15 mouse cellular contexts compared by ENCODE assay signal in genomic region chr8:72291104-72291503, GRCm38 (mm10).
"Had no signal": no experiment of that assay in that cellular context is flagged by ENCODE, and none has a peak within 500 bp of the region (broad histone marks: within the 10 kb centered on the region; RNA-seq: fewer than 3 reads in every experiment).

No protein-coding gene starts in this region.

- DNase-seq: kidney, postnatal 10 days; kidney, postnatal 4 days; left cerebral cortex, postnatal 4 days; lung, adult 18-20 months; lung, postnatal 4 days; midbrain, embryonic 14.5 days; thymus, postnatal 25 days had no signal

- H3K9me3 ChIP-seq: limb, embryonic 13.5 days; midbrain, embryonic 10.5 days; neural tube, embryonic 12.5 days had no signal

- ATAC-seq: lung, postnatal 0 days had no signal

- H3K4me1 ChIP-seq: midbrain, embryonic 10.5 days; neural tube, embryonic 12.5 days had no signal

- H3K27ac ChIP-seq: layer of hippocampus, adult 2 months; limb, embryonic 13.5 days; liver, embryonic 14.5 days; midbrain, embryonic 10.5 days; neural tube, embryonic 12.5 days; stomach, postnatal 0 days had no signal

- H3K4me3 ChIP-seq: layer of hippocampus, adult 2 months; limb, embryonic 13.5 days; midbrain, embryonic 10.5 days; myocyte; neural tube, embryonic 12.5 days had no signal

- H3K9ac ChIP-seq: limb, embryonic 13.5 days; liver, embryonic 14.5 days; neural tube, embryonic 12.5 days had no signal

- H3K36me3 ChIP-seq: limb, embryonic 13.5 days; midbrain, embryonic 10.5 days; neural tube, embryonic 12.5 days had no signal

- H3K4me2 ChIP-seq: limb, embryonic 13.5 days; neural tube, embryonic 12.5 days had no signal

- H3K27me3 ChIP-seq: neural tube, embryonic 12.5 days had no signal
